Mouse (Mus musculus): ENCODE data around the gene Plvap. TPM values are rescaled to one million over a fixed set of nuclear protein-coding genes. Genes with fewer than 3 reads are reported as not detected.

Plvap gene
- polyA plus RNA-seq, 1 experiment from 2014 or later: 6.5 TPM

Other genes with a start within 250 kb of the Plvap start
- gene Myo9b, start 239.0 kb downstream of the Plvap start, polyA plus RNA-seq (2015; fragmentation: Nextera tagmentation; extraction: Ambion mirVana): 15.5 and 17.2 TPM in 2 replicates
- 65.7 and 67.9 TPM in 2 replicates for gene Haus8, start 238.8 kb downstream of the Plvap start, polyA plus RNA-seq (2015; fragmentation: Nextera tagmentation; extraction: Ambion mirVana)
- gene Use1, start 144.9 kb downstream of the Plvap start, polyA plus RNA-seq (2015; fragmentation: Nextera tagmentation; extraction: Ambion mirVana): 117 and 123 TPM in 2 replicates
- 5.1 and 5.3 TPM in 2 replicates for gene Ocel1, start 140.5 kb downstream of the Plvap start, polyA plus RNA-seq (2015; fragmentation: Nextera tagmentation; extraction: Ambion mirVana)
- gene Nr2f6, start 129.8 kb downstream of the Plvap start, polyA plus RNA-seq (2015; fragmentation: Nextera tagmentation; extraction: Ambion mirVana): 19.8 and 20.1 TPM in 2 replicates
- 7.4 and 8.1 TPM in 2 replicates for gene Ushbp1, start 116.0 kb downstream of the Plvap start, polyA plus RNA-seq (2015; fragmentation: Nextera tagmentation; extraction: Ambion mirVana)
- gene Babam1, start 114.9 kb downstream of the Plvap start, polyA plus RNA-seq (2015; fragmentation: Nextera tagmentation; extraction: Ambion mirVana): 89.8 and 91.0 TPM in 2 replicates
- gene Ankle1, start 105.7 kb downstream of the Plvap start, polyA plus RNA-seq (2015; fragmentation: Nextera tagmentation; extraction: Ambion mirVana): 4.0 and 5.1 TPM in 2 replicates
- 176 TPM in 2 replicates for gene Abhd8, start 48.1 kb downstream of the Plvap start, polyA plus RNA-seq (2015; fragmentation: Nextera tagmentation; extraction: Ambion mirVana)
- gene Mrpl34, start 46.8 kb downstream of the Plvap start, polyA plus RNA-seq (2015; fragmentation: Nextera tagmentation; extraction: Ambion mirVana): 182 and 191 TPM in 2 replicates
- gene Dda1, start 42.6 kb downstream of the Plvap start, polyA plus RNA-seq (2015; fragmentation: Nextera tagmentation; extraction: Ambion mirVana): 224 and 231 TPM in 2 replicates
- gene Ano8, start 25.8 kb downstream of the Plvap start, polyA plus RNA-seq (2015; fragmentation: Nextera tagmentation; extraction: Ambion mirVana): 4.0 and 5.9 TPM in 2 replicates
- gene Gtpbp3, start 23.6 kb downstream of the Plvap start, polyA plus RNA-seq (2015; fragmentation: Nextera tagmentation; extraction: Ambion mirVana): 11.8 and 12.5 TPM in 2 replicates
- gene Ccdc194, start 14.0 kb upstream of the Plvap start, polyA plus RNA-seq (2015; fragmentation: Nextera tagmentation; extraction: Ambion mirVana): 0.11 TPM in 1 of 2 replicates, not detected in the other
- 6.8 and 7.9 TPM in 2 replicates for gene Bst2, start 25.7 kb upstream of the Plvap start, polyA plus RNA-seq (2015; fragmentation: Nextera tagmentation; extraction: Ambion mirVana)
- gene Mvb12a, start 31.2 kb upstream of the Plvap start, polyA plus RNA-seq (2015; fragmentation: Nextera tagmentation; extraction: Ambion mirVana): 52.4 and 60.3 TPM in 2 replicates
- 0.17 TPM in 1 of 2 replicates, not detected in the other for gene Tmem221, start 47.1 kb upstream of the Plvap start, polyA plus RNA-seq (2015; fragmentation: Nextera tagmentation; extraction: Ambion mirVana)
- not detected in 2 replicates for gene Nxnl1, start 54.8 kb upstream of the Plvap start, polyA plus RNA-seq (2015; fragmentation: Nextera tagmentation; extraction: Ambion mirVana)
- 71.4 and 79.2 TPM in 2 replicates for gene Slc27a1, start 57.1 kb upstream of the Plvap start, polyA plus RNA-seq (2015; fragmentation: Nextera tagmentation; extraction: Ambion mirVana)
- gene Pgls, start 80.4 kb upstream of the Plvap start, polyA plus RNA-seq (2015; fragmentation: Nextera tagmentation; extraction: Ambion mirVana): 219 and 237 TPM in 2 replicates
- 6.4 and 7.9 TPM in 2 replicates for gene Fam129c, start 85.9 kb upstream of the Plvap start, polyA plus RNA-seq (2015; fragmentation: Nextera tagmentation; extraction: Ambion mirVana)
- 68.8 and 70.8 TPM in 2 replicates for gene Colgalt1, start 99.2 kb upstream of the Plvap start, polyA plus RNA-seq (2015; fragmentation: Nextera tagmentation; extraction: Ambion mirVana)
- gene Unc13a, start 160.0 kb upstream of the Plvap start, polyA plus RNA-seq (2015; fragmentation: Nextera tagmentation; extraction: Ambion mirVana): 23.5 and 29.0 TPM in 2 replicates
- 4.7 and 5.4 TPM in 2 replicates for gene Jak3, start 164.5 kb upstream of the Plvap start, polyA plus RNA-seq (2015; fragmentation: Nextera tagmentation; extraction: Ambion mirVana)
- 1.4 TPM in 1 of 2 replicates, not detected in the other for gene Insl3, start 177.5 kb upstream of the Plvap start, polyA plus RNA-seq (2015; fragmentation: Nextera tagmentation; extraction: Ambion mirVana)
- gene B3gnt3, start 190.0 kb upstream of the Plvap start, polyA plus RNA-seq (2015; fragmentation: Nextera tagmentation; extraction: Ambion mirVana): 0.20 and 0.50 TPM in 2 replicates
- gene Fcho1, start 214.0 kb upstream of the Plvap start, polyA plus RNA-seq (2015; fragmentation: Nextera tagmentation; extraction: Ambion mirVana): 88.4 and 107 TPM in 2 replicates

Measured in midbrain, embryonic 16.5 days (tissue).